Mouse (Mus musculus): ENCODE measurements around the gene Pde7b. TPM values are rescaled to one million over a fixed set of nuclear protein-coding genes. Genes with fewer than 3 reads are reported as not detected.
A peak's percentile ranks its signal among the peaks of the same experiment; 100 is the strongest.

Pde7b gene
- polyA plus RNA-seq, 1 experiment from 2014 or later = 4.2 TPM

DNA sequence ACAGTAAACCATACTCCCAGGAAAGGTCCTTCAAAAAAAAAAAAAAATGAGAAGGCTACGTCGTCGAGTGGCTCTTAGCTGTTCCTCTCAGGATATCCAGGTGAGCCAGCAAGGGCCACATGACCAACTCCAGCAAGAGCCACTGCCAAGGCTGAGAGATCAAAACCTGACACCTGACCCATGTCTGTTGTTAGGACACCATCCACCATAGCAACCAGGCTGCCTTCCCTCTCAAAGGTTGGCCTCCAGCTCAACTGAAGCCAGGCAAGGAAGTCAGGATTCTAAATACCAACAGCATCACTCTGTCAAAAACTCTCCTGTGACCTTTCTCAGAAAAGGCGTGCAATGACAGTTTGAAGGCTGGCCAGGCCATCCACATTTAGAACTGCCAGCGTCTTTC, 211.4 kb downstream of the Pde7b start:
- no peak overlapping the region for H3K27ac ChIP-seq
- H3K27me3 ChIP-seq (ENCODE audit: insufficient read depth, poor library complexity, severe bottlenecking) = no peaks in the 10 kb centered on the region
- 86% methylated on average over 5 of the region's 5 CpGs for WGBS
- no peaks in the 10 kb centered on the region for H3K36me3 ChIP-seq
- no peaks in the 10 kb centered on the region for H3K9me3 ChIP-seq
- peaks cover 8% of the 10 kb centered on the region; the same call in 1 of the 2 replicates for H3K4me1 ChIP-seq
- no peak overlapping the region for H3K4me3 ChIP-seq
- DNase-seq (ENCODE audit: low spot score) = no peak

DNA sequence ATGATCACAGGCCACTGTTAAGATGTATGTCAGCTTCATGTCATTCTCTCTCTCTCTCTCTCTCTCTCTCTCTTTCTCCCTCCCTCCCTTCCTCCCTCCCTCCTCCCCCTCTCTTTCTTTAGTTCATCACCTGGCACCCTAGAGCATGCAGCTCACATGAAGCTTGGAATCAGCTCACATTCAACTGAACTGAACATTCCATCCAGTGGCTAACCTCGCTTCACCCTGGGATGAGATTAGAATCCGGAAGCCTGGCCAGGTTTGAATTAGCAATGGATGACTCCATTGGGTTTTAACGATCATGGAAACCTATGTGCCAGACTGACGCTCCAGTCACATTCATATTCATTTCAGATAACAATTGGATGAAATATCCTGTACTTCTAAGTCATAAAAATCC, 215.1 kb downstream of the Pde7b start:
- Histone ChIP-seq H3K9me3 (no peaks in the 10 kb centered on the region; the same call in 1 of the 2 replicates), H3K27me3 (ENCODE audit: insufficient read depth, poor library complexity, severe bottlenecking) (no peaks in the 10 kb centered on the region), H3K36me3 (no peaks in the 10 kb centered on the region), H3K4me3 (no peak overlapping the region), H3K27ac (no peak overlapping the region), H3K4me1 (peaks cover 19% of the 10 kb centered on the region; the same call in 1 of the 2 replicates)
- no peak for DNase-seq (ENCODE audit: low spot score)
- 80% methylated on average over 4 of the region's 4 CpGs for WGBS

DNA sequence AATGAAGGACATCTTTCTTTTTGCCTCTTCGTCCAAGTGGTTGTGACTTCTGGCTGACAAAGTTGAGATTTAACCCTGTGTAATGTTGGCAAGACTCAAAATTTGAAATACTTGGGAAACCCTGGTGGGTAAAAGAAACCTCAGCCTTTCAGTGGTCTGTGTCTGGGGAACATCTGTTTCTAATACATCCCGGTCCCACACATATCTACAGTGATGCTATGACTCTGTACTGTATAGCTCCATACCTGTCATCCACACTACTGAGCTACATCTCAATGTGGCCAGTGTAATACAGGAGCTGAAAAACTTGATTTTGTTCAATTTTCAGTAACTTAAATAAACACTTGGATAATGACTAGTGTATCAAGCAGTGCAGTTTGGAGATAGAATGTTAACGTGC, 216.4 kb downstream of the Pde7b start:
- H3K36me3 ChIP-seq = no peaks in the 10 kb centered on the region
- H3K4me3 ChIP-seq = no peak overlapping the region
- H3K27me3 ChIP-seq (ENCODE audit: insufficient read depth, poor library complexity, severe bottlenecking) = no peaks in the 10 kb centered on the region
- peaks cover 19% of the 10 kb centered on the region; the same call in 1 of the 2 replicates for H3K4me1 ChIP-seq
- H3K9me3 ChIP-seq = no peaks in the 10 kb centered on the region; the same call in 1 of the 2 replicates
- no peak for DNase-seq (ENCODE audit: low spot score)
- WGBS = 73% methylated on average over 3 of the region's 3 CpGs
- no peak overlapping the region for H3K27ac ChIP-seq

DNA sequence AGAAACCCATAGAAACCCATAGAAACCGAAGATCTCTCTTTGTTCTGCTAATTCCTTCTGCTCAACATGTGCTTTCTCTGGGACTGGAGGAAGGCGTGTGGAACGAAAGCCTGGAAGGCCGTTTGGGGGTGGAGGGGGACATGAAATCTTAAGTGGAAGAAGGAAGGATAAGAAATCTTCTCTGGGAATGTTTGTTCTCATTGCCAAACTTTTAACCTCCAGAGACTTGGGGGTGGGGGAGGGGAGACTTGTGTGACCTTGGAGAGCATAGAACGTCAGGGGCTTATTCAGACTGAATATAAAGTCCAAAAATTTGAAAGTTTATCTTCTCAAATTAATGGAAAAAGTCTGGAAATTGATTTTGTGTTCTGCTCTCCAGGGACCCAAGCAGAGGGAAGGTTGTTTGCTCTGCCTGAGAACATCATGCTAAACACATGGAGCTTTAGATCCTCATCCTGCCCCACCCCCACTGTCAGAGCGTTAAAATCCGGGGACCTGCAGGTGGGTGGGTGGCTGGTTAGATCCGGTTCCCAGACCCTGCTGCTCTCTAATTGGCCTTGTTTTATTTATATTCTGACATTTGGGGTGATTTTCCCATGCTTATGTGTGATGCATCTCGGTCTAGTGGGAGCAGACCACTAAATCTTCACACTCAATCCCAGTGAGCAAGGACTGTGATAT, 217.0 kb downstream of the Pde7b start:
- Histone ChIP-seq H3K36me3 (no peaks in the 10 kb centered on the region), H3K9me3 (no peaks in the 10 kb centered on the region; the same call in 1 of the 2 replicates), H3K4me3 (no peak overlapping the region), H3K4me1 (peaks cover 19% of the 10 kb centered on the region; the same call in 1 of the 2 replicates), H3K27me3 (ENCODE audit: insufficient read depth, poor library complexity, severe bottlenecking) (no peaks in the 10 kb centered on the region), H3K27ac (peak overlapping the region; percentile 16; the same call in 1 of the 2 replicates)
- DNase-seq (ENCODE audit: low spot score) = no peak
- 58% methylated on average over 9 of the region's 9 CpGs for WGBS

DNA sequence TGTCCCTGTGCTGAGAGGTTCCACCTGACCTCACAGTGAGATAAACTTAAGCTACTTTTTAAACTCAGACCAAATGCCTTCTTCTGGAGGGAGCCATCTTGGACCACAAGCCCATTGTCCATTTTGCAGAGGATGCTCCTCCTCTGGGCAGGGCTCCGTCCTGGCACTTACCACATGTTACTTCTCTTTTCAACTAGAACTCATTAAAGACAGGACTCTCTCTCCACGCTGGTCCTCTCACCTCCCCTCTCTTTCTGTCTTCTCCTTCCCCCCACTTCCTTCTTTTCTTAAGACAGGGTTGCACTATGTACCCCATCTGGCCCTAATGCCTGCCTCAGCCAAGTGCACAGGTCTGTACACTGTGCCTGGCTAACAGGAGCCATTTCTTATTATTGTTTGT, 217.8 kb downstream of the Pde7b start:
- Histone ChIP-seq H3K4me3 (no peak overlapping the region), H3K4me1 (peaks cover 22% of the 10 kb centered on the region; the same call in 1 of the 2 replicates), H3K36me3 (no peaks in the 10 kb centered on the region), H3K27ac (peak overlapping the region; percentile 16; the same call in 1 of the 2 replicates), H3K9me3 (no peaks in the 10 kb centered on the region; the same call in 1 of the 2 replicates), H3K27me3 (ENCODE audit: insufficient read depth, poor library complexity, severe bottlenecking) (no peaks in the 10 kb centered on the region)
- no peak for DNase-seq (ENCODE audit: low spot score)
- WGBS = 77% methylated on average over 2 of the region's 2 CpGs

DNA sequence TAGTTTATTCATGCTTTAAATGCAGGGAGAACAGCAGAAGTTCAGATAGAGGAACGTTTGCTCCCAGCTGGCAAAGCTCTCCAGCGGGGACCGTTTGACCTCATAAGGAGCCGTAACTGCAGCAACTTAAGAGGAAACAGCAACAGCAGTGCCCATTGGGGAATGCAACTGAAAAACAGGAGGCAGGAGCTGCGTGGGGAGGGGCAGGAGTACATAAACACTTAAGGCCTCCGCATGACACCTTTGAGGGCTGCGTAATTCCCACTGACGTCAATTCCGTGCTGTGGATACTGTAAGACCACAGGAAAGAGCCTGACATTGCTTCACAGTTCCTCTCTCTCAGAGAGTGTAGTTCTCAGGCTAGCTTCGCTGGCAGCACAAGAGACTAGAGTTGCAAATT, 219.4 kb downstream of the Pde7b start:
- Histone ChIP-seq H3K9me3 (no peaks in the 10 kb centered on the region; the same call in 1 of the 2 replicates), H3K27me3 (ENCODE audit: insufficient read depth, poor library complexity, severe bottlenecking) (no peaks in the 10 kb centered on the region), H3K4me3 (no peak overlapping the region), H3K27ac (no peak overlapping the region), H3K36me3 (no peaks in the 10 kb centered on the region), H3K4me1 (peaks cover 25% of the 10 kb centered on the region; the same call in 1 of the 2 replicates)
- no peak for DNase-seq (ENCODE audit: low spot score)
- 79% methylated on average over 10 of the region's 10 CpGs for WGBS

DNA sequence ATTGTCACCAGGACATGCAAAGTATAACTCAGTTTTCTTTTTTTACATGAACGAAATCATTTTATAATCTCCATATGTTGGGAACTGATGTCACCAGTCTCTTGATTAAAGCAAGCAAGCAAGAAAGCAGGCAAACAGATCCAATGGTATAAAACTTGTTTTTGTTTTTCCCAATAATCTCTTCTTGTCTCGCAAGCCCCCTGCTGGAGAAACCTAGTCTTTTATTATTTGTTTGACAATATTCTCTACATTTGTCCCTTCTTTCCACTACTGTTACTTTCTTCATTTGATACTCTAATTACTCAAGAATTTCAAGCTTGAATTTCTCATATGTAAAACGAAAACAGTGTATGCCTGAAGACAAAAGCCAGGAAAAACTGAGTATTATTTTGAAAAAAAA, 220.1 kb downstream of the Pde7b start:
- Histone ChIP-seq H3K27ac (no peak overlapping the region), H3K4me1 (peaks cover 25% of the 10 kb centered on the region; the same call in 1 of the 2 replicates), H3K9me3 (no peaks in the 10 kb centered on the region; the same call in 1 of the 2 replicates), H3K36me3 (no peaks in the 10 kb centered on the region), H3K4me3 (no peak overlapping the region), H3K27me3 (ENCODE audit: insufficient read depth, poor library complexity, severe bottlenecking) (no peaks in the 10 kb centered on the region)
- DNase-seq (ENCODE audit: low spot score) = no peak
- WGBS = 83% methylated on average over 3 of the region's 3 CpGs

DNA sequence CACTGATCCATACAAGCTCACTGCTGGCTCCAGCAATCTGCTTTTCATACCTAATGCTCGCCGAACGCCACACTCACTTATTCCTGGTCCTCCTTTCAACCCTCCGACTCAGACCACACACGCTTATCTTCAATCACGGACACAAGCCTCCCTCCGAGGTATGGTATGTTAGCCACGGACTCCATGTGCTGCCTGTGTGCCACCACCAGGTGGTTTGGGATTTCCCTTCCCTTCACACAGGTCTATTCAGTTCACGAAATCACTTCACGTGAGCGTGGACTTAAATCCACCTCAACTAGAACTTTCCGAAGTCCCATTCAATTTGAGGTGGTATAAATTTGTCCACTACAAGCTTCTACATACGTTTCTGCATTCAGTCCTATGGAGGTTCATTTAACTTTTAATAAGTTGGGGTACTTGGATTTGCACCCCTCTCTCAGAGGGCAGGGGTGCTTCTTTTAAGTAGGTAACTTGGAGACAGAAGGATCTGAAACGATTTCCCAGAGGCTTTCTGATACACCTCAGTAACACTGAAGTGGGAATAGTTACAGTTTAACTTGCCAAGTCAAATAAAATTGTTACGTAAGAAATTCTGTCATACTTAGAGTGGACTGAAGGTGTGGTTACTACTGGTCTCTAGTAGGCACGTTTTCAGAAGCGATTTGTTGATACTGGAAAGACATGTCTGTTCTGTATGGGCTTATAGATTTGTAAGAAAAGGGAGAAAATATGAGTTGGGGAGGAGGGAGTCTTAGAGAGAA, 221.4 kb downstream of the Pde7b start:
- H3K27ac ChIP-seq = no peak overlapping the region
- no peak for DNase-seq (ENCODE audit: low spot score)
- H3K4me3 ChIP-seq = no peak overlapping the region
- 84% methylated on average over 17 of the region's 17 CpGs for WGBS
- H3K27me3 ChIP-seq (ENCODE audit: insufficient read depth, poor library complexity, severe bottlenecking) = no peaks in the 10 kb centered on the region
- peaks cover 20% of the 10 kb centered on the region; the same call in 1 of the 2 replicates for H3K4me1 ChIP-seq
- no peaks in the 10 kb centered on the region for H3K36me3 ChIP-seq
- no peaks in the 10 kb centered on the region; the same call in 1 of the 2 replicates for H3K9me3 ChIP-seq

DNA sequence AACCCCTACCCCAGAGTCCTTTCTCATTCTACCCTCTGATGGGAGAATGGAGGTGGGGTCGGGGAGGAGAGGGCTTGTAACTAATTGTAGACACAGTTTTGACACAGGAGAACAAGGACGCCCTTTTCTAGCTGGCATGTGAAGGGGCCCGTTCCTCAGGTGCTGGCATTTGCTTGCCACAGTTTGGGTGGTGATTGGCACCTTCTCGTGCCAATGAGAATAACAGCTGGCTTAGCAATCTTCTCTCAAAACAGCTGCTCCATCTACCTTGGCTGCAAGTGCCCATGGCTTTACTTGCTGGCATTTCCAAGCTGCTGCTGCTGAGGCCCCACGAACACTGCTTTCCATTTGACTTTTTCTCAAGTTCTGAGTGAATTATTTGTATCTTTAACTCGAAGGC, 223.7 kb downstream of the Pde7b start:
- 80% methylated on average over 6 of the region's 6 CpGs for WGBS

DNA sequence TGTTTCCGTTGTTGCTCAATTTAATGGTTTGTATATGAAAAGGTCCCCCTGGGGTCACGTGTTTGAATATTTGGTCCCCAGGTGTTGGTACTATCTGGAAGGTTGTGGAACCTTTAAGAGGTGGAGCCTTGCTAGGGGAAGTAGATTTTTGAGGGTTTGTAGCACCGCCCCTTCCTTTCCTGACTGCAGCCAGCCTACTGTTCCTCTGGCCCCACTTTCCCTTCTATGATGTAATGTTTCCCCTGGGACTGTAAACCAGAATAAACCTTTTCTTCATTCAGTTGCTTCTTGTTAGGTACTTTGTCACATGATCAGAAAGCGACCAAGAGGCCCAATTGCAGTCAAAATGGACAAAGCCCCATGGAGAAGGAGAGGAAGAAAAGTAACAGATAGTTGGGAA, 229.8 kb downstream of the Pde7b start:
- Histone ChIP-seq H3K36me3 (no peaks in the 10 kb centered on the region), H3K9me3 (no peaks in the 10 kb centered on the region), H3K4me3 (no peak overlapping the region), H3K4me1 (peaks cover 15% of the 10 kb centered on the region), H3K27me3 (ENCODE audit: insufficient read depth, poor library complexity, severe bottlenecking) (no peaks in the 10 kb centered on the region), H3K27ac (no peak overlapping the region)
- 94% methylated on average over 4 of the region's 4 CpGs for WGBS
- DNase-seq (ENCODE audit: low spot score) = no peak

More for the DNA sequence above, 223.7 kb downstream of the Pde7b start:
- Histone ChIP-seq H3K27ac (no peak overlapping the region), H3K9me3 (no peaks in the 10 kb centered on the region; the same call in 1 of the 2 replicates), H3K36me3 (no peaks in the 10 kb centered on the region), H3K4me1 (peaks cover 6% of the 10 kb centered on the region; the same call in 1 of the 2 replicates), H3K27me3 (ENCODE audit: insufficient read depth, poor library complexity, severe bottlenecking) (no peaks in the 10 kb centered on the region), H3K4me3 (no peak overlapping the region)
- DNase-seq (ENCODE audit: low spot score) = no peak

DNA sequence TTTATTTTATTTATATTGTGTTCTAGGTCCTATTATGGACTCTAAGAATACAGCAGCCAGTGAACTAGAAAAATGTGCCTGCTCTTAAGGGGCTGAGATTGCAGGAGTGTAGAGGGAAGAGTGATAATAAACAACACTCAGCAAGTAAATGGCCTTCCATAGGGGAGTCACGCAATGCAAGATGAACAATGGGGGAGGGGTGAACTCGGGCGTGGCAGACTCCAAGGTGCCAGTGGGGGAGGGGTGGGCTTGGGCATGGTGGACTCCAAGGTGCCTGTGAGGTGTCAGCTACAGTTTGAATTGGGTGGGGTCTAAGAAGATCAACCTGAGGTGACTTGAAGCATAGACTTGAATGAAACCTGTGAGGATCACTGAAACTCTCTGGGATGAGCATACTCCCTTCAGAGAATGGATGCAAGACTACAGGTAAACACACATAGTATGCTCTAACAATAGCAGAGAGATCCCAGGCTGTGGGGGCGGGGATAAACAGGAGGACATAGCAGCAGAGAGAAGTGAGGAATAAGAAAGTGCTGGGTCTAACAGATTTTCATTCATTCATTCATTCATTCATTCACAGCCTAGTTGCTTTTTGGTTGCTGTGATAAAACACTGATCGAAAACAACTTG, 230.9 kb downstream of the Pde7b start:
- DNase-seq (ENCODE audit: low spot score) = no peak
- 71% methylated on average over 5 of the region's 5 CpGs for WGBS
- H3K9me3 ChIP-seq = no peaks in the 10 kb centered on the region
- H3K27ac ChIP-seq = no peak overlapping the region
- no peaks in the 10 kb centered on the region for H3K27me3 ChIP-seq (ENCODE audit: insufficient read depth, poor library complexity, severe bottlenecking)
- peaks cover 21% of the 10 kb centered on the region for H3K4me1 ChIP-seq
- H3K36me3 ChIP-seq = no peaks in the 10 kb centered on the region
- no peak overlapping the region for H3K4me3 ChIP-seq

DNA sequence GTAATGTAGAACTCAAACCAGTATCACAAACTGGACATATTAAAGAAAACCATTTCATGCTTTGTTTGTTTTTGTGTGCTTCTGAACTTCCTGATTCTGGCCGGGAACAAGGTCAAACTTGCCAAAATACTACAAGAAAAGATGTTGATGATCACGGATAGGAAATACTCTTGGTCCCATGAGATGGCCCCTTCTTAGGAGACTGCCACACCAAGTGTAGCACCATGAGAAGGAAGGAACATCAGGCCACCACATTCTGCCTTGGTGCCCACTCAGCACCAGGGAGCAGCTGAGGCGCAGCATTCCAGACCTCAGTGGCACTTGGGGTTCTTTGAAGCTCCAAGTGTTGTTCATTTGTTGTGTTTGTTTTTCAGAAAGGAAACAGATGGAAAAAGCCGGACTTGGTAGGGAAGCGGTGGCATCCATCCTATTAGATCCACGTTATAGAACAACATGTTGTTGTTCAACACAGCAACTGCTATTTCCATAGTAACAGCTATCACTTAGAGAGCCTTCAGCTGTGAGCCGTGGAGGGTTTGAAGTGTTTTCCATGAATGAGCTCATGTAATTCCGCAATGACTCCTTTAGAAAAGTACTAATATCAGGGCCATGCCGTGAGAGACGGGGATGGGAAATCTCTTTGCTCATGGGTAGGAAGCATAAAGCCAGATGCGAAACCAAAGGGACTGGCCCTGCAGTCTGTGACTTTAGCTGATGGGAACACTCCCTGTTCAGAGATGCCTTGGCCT, 232.5 kb downstream of the Pde7b start:
- Histone ChIP-seq H3K4me1 (peaks cover 36% of the 10 kb centered on the region), H3K36me3 (no peaks in the 10 kb centered on the region), H3K27me3 (ENCODE audit: insufficient read depth, poor library complexity, severe bottlenecking) (no peaks in the 10 kb centered on the region), H3K27ac (peak overlapping the region; percentile 69), H3K9me3 (no peaks in the 10 kb centered on the region), H3K4me3 (no peak overlapping the region)
- no peak for DNase-seq (ENCODE audit: low spot score)
- WGBS = 53% methylated on average over 11 of the region's 11 CpGs
